In genomic region chr5:107087291-107087690, GRCm38 (mm10) we compare ENCODE assay signal across 8 mouse cellular contexts.
DNase-seq lines count a peak whose midpoint lies in the region; ATAC-seq and TF ChIP-seq lines count a peak whose summit lies in the region.

No protein-coding gene starts in this region.

- peak; percentile 89 for ATAC-seq in lung, embryonic 15.5 days (ENCODE audit: borderline replicate concordance, extremely low read depth, low FRiP score, low TSS enrichment)
- ATAC-seq in midbrain, postnatal 0 days (ENCODE audit: low FRiP score), result no peak

- H3K4me1 ChIP-seq in lung, embryonic 15.5 days, result peaks cover 38% of the 10 kb centered on the region
- H3K4me1 ChIP-seq in midbrain, postnatal 0 days (ENCODE audit: insufficient read depth, low read length), result 0 out of 2 replicates have a peak, but pooled peaks cover 2% of the 10 kb centered on the region

- H3K4me2 ChIP-seq in lung, embryonic 15.5 days, result no peak overlapping the region
- H3K4me2 ChIP-seq in midbrain, postnatal 0 days (ENCODE audit: low read depth, low read length, poor library complexity, severe bottlenecking), result no peak overlapping the region

- no peak overlapping the region for H3K4me3 ChIP-seq in lung, embryonic 15.5 days
- no peak overlapping the region for H3K4me3 ChIP-seq in midbrain, postnatal 0 days (ENCODE audit: low read depth, low read length)

- peak overlapping the region; percentile 96 for H3K27ac ChIP-seq in lung, embryonic 15.5 days
- H3K27ac ChIP-seq in midbrain, postnatal 0 days (ENCODE audit: low read depth, low read length), result no peak overlapping the region

- no peak overlapping the region for H3K9ac ChIP-seq in lung, embryonic 15.5 days
- no peak overlapping the region for H3K9ac ChIP-seq in midbrain, postnatal 0 days (replicated peaks; ENCODE audit: low read length, poor library complexity, severe bottlenecking)

- no peak for TF ChIP-seq CTCF in midbrain, postnatal 0 days (IDR thresholded peaks at IDR 0.05)

- peak; percentile 96 for DNase-seq in NIH3T3 (ENCODE audit: low read depth)
- peak; percentile 80 for DNase-seq in fat pad, adult 2 months (ENCODE audit: extremely low read depth, low read depth, low spot score)
- DNase-seq in heart, postnatal 4 days, result peak; percentile 65
- DNase-seq in right cerebral cortex, postnatal 14 days, result no peak
- DNase-seq in cerebellum, adult 11 months, result no peak
- no peak for DNase-seq in left cerebral cortex, adult 8-10 months (ENCODE audit: low spot score in 2 of 2)
- no peak for DNase-seq in midbrain, postnatal 0 days (ENCODE audit: low spot score)

- no peaks in the 10 kb centered on the region for H3K36me3 ChIP-seq in lung, embryonic 15.5 days
- H3K36me3 ChIP-seq in midbrain, postnatal 0 days (ENCODE audit: insufficient read depth, low read length), result no peaks in the 10 kb centered on the region

- 17% methylated on average over 2 of the region's 2 CpGs for WGBS in lung, embryonic 15.5 days
- 69% methylated on average over 2 of the region's 2 CpGs for WGBS in midbrain, postnatal 0 days

- H3K27me3 ChIP-seq in lung, embryonic 15.5 days, result no peaks in the 10 kb centered on the region
- no peaks in the 10 kb centered on the region for H3K27me3 ChIP-seq in midbrain, postnatal 0 days (ENCODE audit: insufficient read depth, low read length)

- no peaks in the 10 kb centered on the region for H3K9me3 ChIP-seq in lung, embryonic 15.5 days
- no peaks in the 10 kb centered on the region for H3K9me3 ChIP-seq in midbrain, postnatal 0 days (ENCODE audit: low read length)

Comparison
In these comparisons a context has a peak if more than half of its experiments do, and no peak if none do; other contexts are left out.
1. DNase-seq: peak in NIH3T3 (single experiment), fat pad, adult 2 months (single experiment) and heart, postnatal 4 days (single experiment); none in right cerebral cortex, postnatal 14 days (single experiment), cerebellum, adult 11 months (single experiment), left cerebral cortex, adult 8-10 months (0 of 2) and midbrain, postnatal 0 days (single experiment).